Mouse (Mus musculus) E14TG2a.4 (cell line): ENCODE measurements around the gene Plcg2.

ENCODE experiments used
- H3K27me3 ChIP-seq: 2 replicates; pipeline ENCODE4 v1.6.1; 2014; ENCODE audit warnings: low read length, control low read depth; ENCODE audit not compliant: insufficient read depth
- H3K36me3 ChIP-seq: 2 replicates; pipeline ENCODE4 v1.6.1; 2014; ENCODE audit warnings: low read length, control low read depth; ENCODE audit not compliant: insufficient read depth
- H3K4me1 ChIP-seq: replicated peaks from 2 replicates; pipeline ENCODE4 v1.6.1; 2014; ENCODE audit warnings: low read depth, low read length, control low read depth
- H3K4me3 ChIP-seq: replicated peaks from 2 replicates; pipeline ENCODE4 v1.5.1; 2014; ENCODE audit warnings: mild to moderate bottlenecking, low read length
- H3K9me3 ChIP-seq: 2 replicates; pipeline ENCODE4 v1.6.1; 2014; ENCODE audit warnings: low read length, control low read depth
- CTCF ChIP-seq: conservative IDR thresholded peaks from 2 replicates; pipeline ENCODE4 v1.5.1; 2014; ENCODE audit warnings: low read length
- NANOG ChIP-seq: IDR thresholded peaks from 2 replicates; pipeline ENCODE4 v1.6.1; 2014; ENCODE audit warnings: borderline replicate concordance, low read length, mixed read lengths
- POU5F1 ChIP-seq: IDR thresholded peaks from 2 replicates; pipeline ENCODE4 v1.6.1; 2014; ENCODE audit warnings: low read length, borderline replicate concordance

Plcg2 gene

DNA sequence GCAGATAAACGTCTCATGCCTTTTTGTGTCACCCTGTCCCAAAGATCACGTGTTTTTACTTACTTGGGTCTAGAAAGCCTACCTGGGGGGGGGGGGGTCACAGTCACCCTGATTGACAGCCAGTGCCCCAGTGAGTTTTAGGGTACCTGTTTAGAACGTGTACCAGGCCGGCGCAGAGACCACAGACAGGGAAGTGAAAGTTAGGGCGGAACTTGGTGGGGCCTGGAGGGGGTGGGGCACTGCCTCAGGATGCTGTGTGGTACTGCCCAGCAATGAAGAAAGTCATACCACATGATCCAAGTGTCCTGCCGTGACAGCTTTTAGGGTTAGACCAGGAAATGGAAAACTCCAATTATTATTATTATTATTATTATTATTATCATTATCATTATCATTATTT lies 22.3 kb upstream of the Plcg2 start:
- H3K9me3 ChIP-seq = no peaks in the 10 kb centered on the region
- peaks cover 7% of the 10 kb centered on the region for H3K27me3 ChIP-seq
- H3K36me3 ChIP-seq = no peaks in the 10 kb centered on the region
- H3K4me3 ChIP-seq = no peak overlapping the region
- TF ChIP-seq NANOG (no peak), CTCF (no peak), POU5F1 (no peak)
- peaks cover 29% of the 10 kb centered on the region for H3K4me1 ChIP-seq

DNA sequence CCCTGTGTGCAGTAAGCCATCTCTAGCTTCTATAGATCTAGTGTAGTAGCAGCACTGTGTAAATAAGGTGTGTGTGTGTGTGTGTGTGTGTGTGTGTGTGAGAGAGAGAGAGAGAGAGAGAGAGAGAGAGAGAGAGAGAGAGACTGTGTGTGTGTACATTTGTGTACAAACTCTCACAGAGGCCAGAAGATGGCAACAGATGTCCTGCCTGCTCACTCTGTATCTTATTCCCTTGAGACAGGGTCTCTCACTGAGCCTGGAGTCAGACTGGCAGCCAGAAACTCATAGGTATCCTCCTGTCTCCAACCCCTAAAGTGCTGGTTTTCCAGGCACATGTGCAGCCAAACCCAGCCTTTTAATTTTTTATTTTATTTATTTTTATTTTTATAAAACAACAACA lies 20.0 kb upstream of the Plcg2 start:
- TF ChIP-seq POU5F1 (no peak), NANOG (no peak), CTCF (no peak)
- Histone ChIP-seq H3K4me1 (peaks cover 25% of the 10 kb centered on the region), H3K4me3 (no peak overlapping the region), H3K27me3 (no peaks in the 10 kb centered on the region), H3K36me3 (no peaks in the 10 kb centered on the region), H3K9me3 (no peaks in the 10 kb centered on the region)

DNA sequence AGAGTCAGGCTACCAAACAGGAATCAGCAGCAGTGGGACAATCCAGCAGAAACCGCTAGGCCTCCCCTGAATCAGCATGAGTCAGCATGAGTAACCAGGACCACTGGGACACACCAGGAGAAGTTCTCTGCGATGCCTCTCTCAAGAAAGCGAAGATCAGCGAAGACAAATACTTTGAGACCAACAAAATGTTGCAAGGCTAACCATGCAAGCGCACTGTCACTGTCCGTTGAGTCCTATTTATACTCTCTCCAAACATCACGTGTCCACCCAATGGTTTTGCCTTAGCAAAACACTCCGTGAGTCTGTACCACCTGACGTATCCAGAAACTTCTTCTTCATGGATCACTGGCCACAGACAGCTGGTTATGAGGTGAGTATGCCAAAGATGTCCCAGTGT lies 18.1 kb upstream of the Plcg2 start:
- H3K4me1 ChIP-seq = peaks cover 29% of the 10 kb centered on the region
- no peaks in the 10 kb centered on the region for H3K9me3 ChIP-seq
- TF ChIP-seq POU5F1 = no peak
- TF ChIP-seq NANOG = no peak
- TF ChIP-seq CTCF = no peak
- no peak overlapping the region for H3K4me3 ChIP-seq
- no peaks in the 10 kb centered on the region for H3K36me3 ChIP-seq
- H3K27me3 ChIP-seq = no peaks in the 10 kb centered on the region

DNA sequence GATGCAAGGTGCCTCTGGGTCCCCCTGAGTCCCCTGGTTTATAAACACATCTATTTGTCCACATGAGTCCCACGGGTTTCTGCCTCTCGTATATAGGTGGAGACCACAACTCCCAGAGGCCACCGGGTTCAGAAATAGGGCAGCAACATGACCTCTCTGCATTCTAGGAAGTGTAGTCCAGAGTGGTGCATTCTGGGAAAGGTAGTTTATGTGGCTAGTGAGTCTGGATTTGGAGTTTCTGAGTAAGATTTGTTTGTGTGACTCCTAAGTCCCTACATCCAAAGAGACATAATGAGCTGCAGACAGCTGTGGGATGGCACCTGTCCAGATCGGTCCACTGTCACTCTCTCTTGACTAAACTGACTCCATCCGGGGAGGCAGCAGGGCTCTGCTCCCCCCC lies 17.6 kb upstream of the Plcg2 start:
- TF ChIP-seq NANOG = no peak
- TF ChIP-seq CTCF = no peak
- TF ChIP-seq POU5F1 = no peak
- Histone ChIP-seq H3K4me3 (no peak overlapping the region), H3K36me3 (no peaks in the 10 kb centered on the region), H3K4me1 (peaks cover 28% of the 10 kb centered on the region), H3K27me3 (0 out of 2 replicates have a peak, but pooled peaks cover under 1% of the 10 kb centered on the region), H3K9me3 (no peaks in the 10 kb centered on the region)

DNA sequence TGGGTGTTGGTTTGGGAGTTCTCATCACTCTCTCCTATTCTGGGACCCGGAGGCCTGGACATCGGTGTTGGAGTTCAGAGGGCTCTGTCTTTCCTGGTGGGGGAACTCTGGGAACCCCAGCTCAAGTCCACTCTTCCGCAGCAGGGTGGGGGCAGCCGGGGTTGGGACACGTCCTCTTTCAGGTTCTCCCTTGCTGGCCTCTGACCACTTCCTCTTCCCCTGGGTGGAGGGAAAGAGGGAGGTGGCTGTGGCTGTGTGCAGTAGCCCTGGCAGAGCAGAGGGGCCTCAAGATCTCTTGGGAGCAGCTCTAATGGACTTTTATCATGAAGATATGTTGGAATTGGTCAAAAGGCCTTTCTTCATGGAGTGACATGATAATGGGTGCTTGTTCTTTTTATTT lies 16.3 kb upstream of the Plcg2 start:
- no peaks in the 10 kb centered on the region for H3K36me3 ChIP-seq
- peaks cover 10% of the 10 kb centered on the region for H3K27me3 ChIP-seq
- TF ChIP-seq NANOG = no peak
- TF ChIP-seq CTCF = no peak
- no peak for TF ChIP-seq POU5F1
- no peak overlapping the region for H3K4me3 ChIP-seq
- H3K4me1 ChIP-seq = peaks cover 25% of the 10 kb centered on the region
- no peaks in the 10 kb centered on the region for H3K9me3 ChIP-seq

- no peaks in the 10 kb centered on the region for H3K36me3 ChIP-seq
- H3K27me3 ChIP-seq = peaks cover 28% of the 10 kb centered on the region
- no peak for TF ChIP-seq CTCF
- no peak for TF ChIP-seq NANOG
- TF ChIP-seq POU5F1 = no peak
- H3K9me3 ChIP-seq = no peaks in the 10 kb centered on the region
- H3K4me3 ChIP-seq = no peak overlapping the region
- H3K4me1 ChIP-seq = peaks cover 16% of the 10 kb centered on the region
Observed at GRCm38 (mm10) chr8:117484731-117485130, 13.4 kb upstream of the Plcg2 start.

DNA sequence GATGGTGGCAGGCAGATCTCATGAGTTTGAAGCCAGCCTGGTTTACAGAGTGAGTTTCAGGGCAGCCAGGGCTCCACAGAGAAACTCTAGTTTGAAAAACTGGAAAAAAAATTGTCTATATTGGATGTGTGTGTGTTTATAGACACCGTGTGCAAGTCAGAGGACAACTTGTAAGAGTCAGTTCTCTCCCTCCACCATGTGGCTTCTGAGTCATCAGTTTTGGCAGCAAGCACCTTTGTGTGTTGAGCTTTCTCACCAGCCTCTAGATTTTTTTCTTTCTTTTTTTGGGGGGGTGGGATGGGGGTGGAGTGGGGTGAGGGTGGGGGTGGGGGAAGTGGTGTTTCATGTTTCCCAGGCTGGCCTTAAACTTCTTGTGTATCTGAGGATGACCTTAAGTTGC lies 12.8 kb upstream of the Plcg2 start:
- Histone ChIP-seq H3K9me3 (no peaks in the 10 kb centered on the region), H3K27me3 (peaks cover 31% of the 10 kb centered on the region), H3K36me3 (no peaks in the 10 kb centered on the region), H3K4me3 (no peak overlapping the region), H3K4me1 (peaks cover 10% of the 10 kb centered on the region; the same call in 1 of the 2 replicates)
- TF ChIP-seq CTCF (no peak), NANOG (no peak), POU5F1 (no peak)

GRCm38 (mm10) chr8:117488246-117489005 lies 9.7 kb upstream of the Plcg2 start:
- TF ChIP-seq NANOG (no peak), CTCF (no peak), POU5F1 (no peak)
- Histone ChIP-seq H3K27me3 (peaks cover 48% of the 10 kb centered on the region), H3K4me3 (no peak overlapping the region), H3K36me3 (no peaks in the 10 kb centered on the region), H3K9me3 (no peaks in the 10 kb centered on the region), H3K4me1 (peaks cover 20% of the 10 kb centered on the region)

- Histone ChIP-seq H3K27me3 (peaks cover 64% of the 10 kb centered on the region), H3K36me3 (no peaks in the 10 kb centered on the region), H3K4me3 (no peak overlapping the region), H3K4me1 (peaks cover 42% of the 10 kb centered on the region), H3K9me3 (no peaks in the 10 kb centered on the region)
- TF ChIP-seq CTCF = no peak
- TF ChIP-seq POU5F1 = peak; percentile 28; the same call in 1 of the 2 replicates
- peak; percentile 40; the same call in 1 of the 2 replicates for TF ChIP-seq NANOG
Observed at GRCm38 (mm10) chr8:117493543-117493942, 4.5 kb upstream of the Plcg2 start.
